Mouse (Mus musculus) liver, adult 2 months (tissue): ENCODE results near the gene Gm20388.

ENCODE experiments used
- CTCF ChIP-seq: fragments of 200-500 bp; IDR thresholded peaks from 2 replicates; pipeline ENCODE4 v1.5.1; 2011; ENCODE audit warnings: low read depth, low read length, control low read depth
- POLR2A ChIP-seq: fragments of 200-500 bp; IDR thresholded peaks from 2 replicates; pipeline ENCODE4 v1.6.1; 2011; ENCODE audit warnings: low read length, control low read depth; ENCODE audit not compliant: insufficient read depth; ENCODE audit errors: extremely low read depth

GRCm38 (mm10) chr8:124301512-124301911, 4390.9 kb downstream of the Gm20388 start:
- no peak for TF ChIP-seq POLR2A
- TF ChIP-seq CTCF, result no peak
